19 mouse cellular contexts compared by ENCODE assay signal in the genomic region with DNA sequence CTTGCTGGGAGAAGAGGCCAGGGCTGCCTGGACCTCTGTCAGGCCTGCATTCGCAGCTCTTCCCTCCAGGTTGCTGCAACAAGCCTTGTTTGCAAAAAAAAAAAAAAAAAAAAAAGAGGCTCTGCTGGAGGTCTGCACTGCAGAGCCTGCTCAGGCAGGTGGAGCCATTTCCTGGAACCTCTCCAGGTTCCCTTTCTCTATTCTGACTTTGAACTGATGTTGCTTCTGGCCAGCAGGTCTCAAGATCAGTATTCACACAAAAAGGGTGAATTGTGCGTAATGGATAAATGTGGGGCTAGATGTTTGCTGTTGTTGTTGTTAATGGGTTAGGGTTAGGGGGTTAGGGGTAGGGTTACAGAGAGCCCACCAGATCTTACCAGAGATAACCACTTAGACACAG. TPM values are rescaled to one million over a fixed set of nuclear protein-coding genes. Genes with fewer than 3 reads are reported as not detected.
A peak's percentile ranks its signal among the peaks of the same experiment; 100 is the strongest.
DNase-seq lines count a peak whose midpoint lies in the region; ATAC-seq and TF ChIP-seq lines count a peak whose summit lies in the region.
"Had no signal": no experiment of that assay in that cellular context is flagged by ENCODE, and none has a peak within 500 bp of the region (broad histone marks: within the 10 kb centered on the region; RNA-seq: fewer than 3 reads in every experiment).

No protein-coding gene starts in this region.

- H3K4me2 ChIP-seq in kidney, embryonic 14.5 days (replicated peaks; ENCODE audit: low read depth, low read length): no peak overlapping the region
- no peak overlapping the region for H3K4me2 ChIP-seq in CH12.LX (ENCODE audit: insufficient read depth, low read depth, poor library complexity, severe bottlenecking)
- H3K4me2 ChIP-seq in forebrain, embryonic 12.5 days: no peak overlapping the region
- no peak overlapping the region for H3K4me2 ChIP-seq in forebrain, embryonic 11.5 days (ENCODE audit: low read depth, low read length, severe bottlenecking)
- H3K4me2 ChIP-seq: forebrain, embryonic 13.5 days; heart, embryonic 11.5 days; hindbrain, embryonic 13.5 days; limb, embryonic 15.5 days; liver, embryonic 15.5 days; midbrain, embryonic 15.5 days had no signal

- DNase-seq in kidney, adult 2 months: peak; percentile 57
- no peak for DNase-seq in CH12.LX (ENCODE audit: extremely low read depth)
- peak; percentile 37 for DNase-seq in R1 (ENCODE audit: low read depth, low spot score)
- peak; percentile 64 for DNase-seq in thymus, postnatal 14 days
- DNase-seq in cerebellum, adult 9-11 months: no peak
- DNase-seq in forebrain, embryonic 11.5 days (ENCODE audit: low spot score): no peak
- DNase-seq: cerebellum, adult 2 months; heart, postnatal 10 days; right cerebral cortex, postnatal 14 days; spleen, adult 18-20 months had no signal

- peak; percentile 31 for TF ChIP-seq RAD21 in CH12.LX (IDR thresholded peaks at IDR 0.05; ENCODE audit: low read depth, low read length)

- TF ChIP-seq EP300 in CH12.LX (IDR thresholded peaks at IDR 0.05; ENCODE audit: low read length): no peak

- no peaks in the 10 kb centered on the region for H3K4me1 ChIP-seq in kidney, adult 2 months (ENCODE audit: control insufficient read depth, insufficient read depth, low read length)
- H3K4me1 ChIP-seq in kidney, embryonic 14.5 days (ENCODE audit: control insufficient read depth, insufficient read depth, low read length): no peaks in the 10 kb centered on the region
- H3K4me1 ChIP-seq in CH12.LX (ENCODE audit: control insufficient read depth in 1 of 2, insufficient read depth in 2 of 2): peaks cover 0 to 6% of the 10 kb centered on the region in 2 experiments; a peak in 2 of 4 replicates
- no peaks in the 10 kb centered on the region for H3K4me1 ChIP-seq in forebrain, embryonic 12.5 days
- H3K4me1 ChIP-seq in forebrain, embryonic 11.5 days (replicated peaks; ENCODE audit: control insufficient read depth, insufficient read depth, low read length): no peaks in the 10 kb centered on the region
- H3K4me1 ChIP-seq: embryonic facial prominence, embryonic 10.5 days; forebrain, embryonic 13.5 days; hindbrain, embryonic 13.5 days; limb, embryonic 15.5 days; liver, embryonic 15.5 days; midbrain, embryonic 15.5 days had no signal

- dilution Hi-C loops in CH12.LX (cut with MboI; ENCODE audit: extremely low pct_ligation_motif_present, extremely low pct_unique_long_range_greater_than_20kb, low sequenced_read_pairs): no loop called here

- H3K27me3 ChIP-seq in kidney, adult 2 months (replicated peaks; ENCODE audit: control insufficient read depth, insufficient read depth, low read length): no peaks in the 10 kb centered on the region
- H3K27me3 ChIP-seq in kidney, embryonic 14.5 days (ENCODE audit: control insufficient read depth, insufficient read depth, low read length): no peaks in the 10 kb centered on the region
- H3K27me3 ChIP-seq in CH12.LX (replicated peaks): no peaks in the 10 kb centered on the region
- no peaks in the 10 kb centered on the region for H3K27me3 ChIP-seq in forebrain, embryonic 12.5 days
- H3K27me3 ChIP-seq in forebrain, embryonic 11.5 days (ENCODE audit: control insufficient read depth, insufficient read depth, low read length): no peaks in the 10 kb centered on the region
- H3K27me3 ChIP-seq: forebrain, embryonic 13.5 days; hindbrain, embryonic 13.5 days; limb, embryonic 15.5 days; liver, embryonic 15.5 days; midbrain, embryonic 15.5 days had no signal

- peaks cover 2% of the 10 kb centered on the region; the same call in 1 of the 2 replicates for H3K9me3 ChIP-seq in kidney, embryonic 14.5 days (ENCODE audit: control insufficient read depth, low read length)
- no peaks in the 10 kb centered on the region for H3K9me3 ChIP-seq in CH12.LX (replicated peaks; ENCODE audit: low read length)
- H3K9me3 ChIP-seq in forebrain, embryonic 12.5 days: 0 out of 2 replicates have a peak, but pooled peaks cover 5% of the 10 kb centered on the region
- peaks cover 4% of the 10 kb centered on the region; the same call in 1 of the 2 replicates for H3K9me3 ChIP-seq in forebrain, embryonic 11.5 days (ENCODE audit: control insufficient read depth, low read length)
- H3K9me3 ChIP-seq: limb, embryonic 15.5 days; liver, embryonic 15.5 days; midbrain, embryonic 15.5 days had no signal

- no peak overlapping the region for H3K9ac ChIP-seq in kidney, embryonic 14.5 days (ENCODE audit: low read depth, low read length)
- H3K9ac ChIP-seq in CH12.LX (ENCODE audit: insufficient read depth, low read depth): no peak overlapping the region
- H3K9ac ChIP-seq in forebrain, embryonic 12.5 days: no peak overlapping the region
- H3K9ac ChIP-seq in forebrain, embryonic 11.5 days (ENCODE audit: low read length): no peak overlapping the region
- H3K9ac ChIP-seq: forebrain, embryonic 13.5 days; hindbrain, embryonic 13.5 days; limb, embryonic 15.5 days; liver, embryonic 15.5 days; midbrain, embryonic 15.5 days had no signal

- peaks cover 3% of the 10 kb centered on the region; the same call in 1 of the 2 replicates for H3K36me3 ChIP-seq in kidney, adult 2 months (ENCODE audit: control insufficient read depth, insufficient read depth, low read length)
- no peaks in the 10 kb centered on the region; the same call in 1 of the 2 replicates for H3K36me3 ChIP-seq in kidney, embryonic 14.5 days (ENCODE audit: control insufficient read depth, insufficient read depth, low read length)
- H3K36me3 ChIP-seq in CH12.LX (replicated peaks in 1 of 2; ENCODE audit: control insufficient read depth in 1 of 2, insufficient read depth in 1 of 2, low read length in 1 of 2): peaks cover 14 to 68% of the 10 kb centered on the region in 2 experiments
- peaks cover 21% of the 10 kb centered on the region for H3K36me3 ChIP-seq in forebrain, embryonic 12.5 days (replicated peaks)
- no peaks in the 10 kb centered on the region for H3K36me3 ChIP-seq in forebrain, embryonic 11.5 days (ENCODE audit: control insufficient read depth, insufficient read depth, low read length)
- H3K36me3 ChIP-seq: liver, embryonic 15.5 days had no signal

- H3K4me3 ChIP-seq in kidney, adult 2 months (ENCODE audit: insufficient read depth, low read depth, low read length): no peak overlapping the region
- H3K4me3 ChIP-seq in kidney, embryonic 14.5 days (ENCODE audit: low read length): no peak overlapping the region
- no peak overlapping the region for H3K4me3 ChIP-seq in CH12.LX (replicated peaks in 1 of 3; ENCODE audit: low read depth in 2 of 3, low read length in 2 of 3, poor library complexity in 1 of 3)
- H3K4me3 ChIP-seq in forebrain, embryonic 12.5 days (replicated peaks): no peak overlapping the region
- H3K4me3 ChIP-seq in forebrain, embryonic 11.5 days (ENCODE audit: low read depth, low read length): no peak overlapping the region
- H3K4me3 ChIP-seq: embryonic facial prominence, embryonic 10.5 days; forebrain, embryonic 13.5 days; hindbrain, embryonic 13.5 days; limb, embryonic 15.5 days; liver, embryonic 15.5 days; midbrain, embryonic 15.5 days had no signal

- H3K79me2 ChIP-seq in CH12.LX (replicated peaks; ENCODE audit: control insufficient read depth, extremely low read depth, insufficient read depth, poor library complexity, severe bottlenecking): no peaks in the 10 kb centered on the region

- TF ChIP-seq CTCF in kidney, adult 2 months (conservative IDR thresholded peaks at IDR 0.05; ENCODE audit: insufficient read depth, insufficient read length, low read depth, low read length): no peak; the same call in 1 of the 2 replicates
- TF ChIP-seq CTCF in CH12.LX (conservative IDR thresholded peaks at IDR 0.05 in 1 of 2, IDR thresholded peaks at IDR 0.05 in 1 of 2; ENCODE audit: low read depth in 2 of 2, low read length in 2 of 2): peak in 1 of 2 experiments; percentile 40; a peak in 2 of 4 replicates

- TF ChIP-seq POLR2A in kidney, adult 2 months (IDR thresholded peaks at IDR 0.05; ENCODE audit: low read depth, low read length): no peak
- no peak for TF ChIP-seq POLR2A in CH12.LX (IDR thresholded peaks at IDR 0.05; ENCODE audit: low read depth, low read length)

- 42% methylated on average over 2 of the region's 2 CpGs for WGBS in kidney, adult 2 months
- WGBS in kidney, embryonic 14.5 days: 84% methylated on average over 2 of the region's 2 CpGs
- WGBS in forebrain, embryonic 12.5 days: 81% methylated on average over 2 of the region's 2 CpGs
- WGBS in forebrain, embryonic 11.5 days: 79% methylated on average over 2 of the region's 2 CpGs

- no peak for ATAC-seq in kidney, embryonic 14.5 days (ENCODE audit: low FRiP score, low TSS enrichment)
- no peak for ATAC-seq in forebrain, embryonic 12.5 days (ENCODE audit: low FRiP score)
- ATAC-seq in forebrain, embryonic 11.5 days (replicated peaks; ENCODE audit: low FRiP score): no peak
- ATAC-seq: forebrain, embryonic 13.5 days; midbrain, embryonic 15.5 days had no signal

- in situ Hi-C loops in CH12.LX (cut with MboI; ENCODE audit: low pct_ligation_motif_present, low pct_unique_long_range_greater_than_20kb, low sequenced_read_pairs): no loop called here

- no peak overlapping the region for H3K27ac ChIP-seq in kidney, adult 2 months (ENCODE audit: insufficient read depth, low read depth, low read length)
- no peak overlapping the region for H3K27ac ChIP-seq in kidney, embryonic 14.5 days (ENCODE audit: low read depth, low read length)
- H3K27ac ChIP-seq in CH12.LX (ENCODE audit: insufficient read depth, low read depth): no peak overlapping the region
- no peak overlapping the region for H3K27ac ChIP-seq in forebrain, embryonic 12.5 days
- H3K27ac ChIP-seq in forebrain, embryonic 11.5 days (ENCODE audit: low read depth, low read length): no peak overlapping the region
- H3K27ac ChIP-seq: embryonic facial prominence, embryonic 10.5 days; forebrain, embryonic 13.5 days; hindbrain, embryonic 13.5 days; limb, embryonic 15.5 days; liver, embryonic 15.5 days; midbrain, embryonic 15.5 days had no signal

RNA-seq across cellular contexts. Expression of a gene that starts 34.8 kb away (rescaled TPM):
- 11.4 and 15.7 TPM in 2 replicates for polyA plus RNA-seq in kidney, adult 2 months (2012; rRNA removed)
- 3.7 and 4.1 TPM in 2 replicates for polyA plus RNA-seq in kidney, embryonic 14.5 days (2014; fragmentation: Nextera tagmentation; extraction: Ambion mirVana)
- total RNA-seq in CH12.LX (2012; rRNA removed) (8.2 and 10.4 TPM in 2 replicates), CH12.LX (2014; rRNA removed) (2.4 and 3.2 TPM in 2 replicates)
- polyA plus RNA-seq in CH12.LX (2012; ENCODE audit: insufficient read length, low read depth): 5.7 and 7.3 TPM in 2 replicates
- polyA plus RNA-seq in forebrain, embryonic 12.5 days (2016; fragmentation: Nextera tagmentation; extraction: Ambion mirVana): 8.2 and 8.7 TPM in 2 replicates
- 5.3 and 6.4 TPM in 2 replicates for polyA plus RNA-seq in forebrain, embryonic 11.5 days (2014; fragmentation: Nextera tagmentation; extraction: Ambion mirVana)

RNA-seq across cellular contexts. Expression of a gene that starts 34.8 kb away (rescaled TPM):
- 144 and 165 TPM in 2 replicates for polyA plus RNA-seq in kidney, adult 2 months (2012; rRNA removed)
- polyA plus RNA-seq in kidney, embryonic 14.5 days (2014; fragmentation: Nextera tagmentation; extraction: Ambion mirVana): 30.9 and 49.6 TPM in 2 replicates
- total RNA-seq in CH12.LX (2012; rRNA removed) (33.9 and 40.7 TPM in 2 replicates), CH12.LX (2014; rRNA removed) (22.4 and 25.7 TPM in 2 replicates)
- polyA plus RNA-seq in CH12.LX (2012; ENCODE audit: insufficient read length, low read depth): 32.4 and 35.4 TPM in 2 replicates
- 19.9 and 21.4 TPM in 2 replicates for polyA plus RNA-seq in forebrain, embryonic 12.5 days (2016; fragmentation: Nextera tagmentation; extraction: Ambion mirVana)
- 20.3 and 21.6 TPM in 2 replicates for polyA plus RNA-seq in forebrain, embryonic 11.5 days (2014; fragmentation: Nextera tagmentation; extraction: Ambion mirVana)

RNA-seq across cellular contexts. Expression of a gene that starts 45.2 kb away (rescaled TPM):
- 86.3 and 98.7 TPM in 2 replicates for polyA plus RNA-seq in kidney, adult 2 months (2012; rRNA removed)
- polyA plus RNA-seq in kidney, embryonic 14.5 days (2014; fragmentation: Nextera tagmentation; extraction: Ambion mirVana): 113 and 125 TPM in 2 replicates
- total RNA-seq in CH12.LX (2012; rRNA removed) (13.8 and 17.8 TPM in 2 replicates), CH12.LX (2014; rRNA removed) (19.2 and 20.6 TPM in 2 replicates)
- 25.2 and 27.7 TPM in 2 replicates for polyA plus RNA-seq in CH12.LX (2012; ENCODE audit: insufficient read length, low read depth)
- polyA plus RNA-seq in forebrain, embryonic 12.5 days (2016; fragmentation: Nextera tagmentation; extraction: Ambion mirVana): 28.3 and 36.8 TPM in 2 replicates
- 35.6 and 44.4 TPM in 2 replicates for polyA plus RNA-seq in forebrain, embryonic 11.5 days (2014; fragmentation: Nextera tagmentation; extraction: Ambion mirVana)

Comparison
In these comparisons a context has a peak if more than half of its experiments do, and no peak if none do; other contexts are left out.
1. DNase-seq: peak in kidney, adult 2 months (single experiment), R1 (single experiment) and thymus, postnatal 14 days (single experiment); none in CH12.LX (single experiment), cerebellum, adult 9-11 months (single experiment) and forebrain, embryonic 11.5 days (single experiment).